8 mouse cellular contexts compared by ENCODE assay signal in the genomic region with DNA sequence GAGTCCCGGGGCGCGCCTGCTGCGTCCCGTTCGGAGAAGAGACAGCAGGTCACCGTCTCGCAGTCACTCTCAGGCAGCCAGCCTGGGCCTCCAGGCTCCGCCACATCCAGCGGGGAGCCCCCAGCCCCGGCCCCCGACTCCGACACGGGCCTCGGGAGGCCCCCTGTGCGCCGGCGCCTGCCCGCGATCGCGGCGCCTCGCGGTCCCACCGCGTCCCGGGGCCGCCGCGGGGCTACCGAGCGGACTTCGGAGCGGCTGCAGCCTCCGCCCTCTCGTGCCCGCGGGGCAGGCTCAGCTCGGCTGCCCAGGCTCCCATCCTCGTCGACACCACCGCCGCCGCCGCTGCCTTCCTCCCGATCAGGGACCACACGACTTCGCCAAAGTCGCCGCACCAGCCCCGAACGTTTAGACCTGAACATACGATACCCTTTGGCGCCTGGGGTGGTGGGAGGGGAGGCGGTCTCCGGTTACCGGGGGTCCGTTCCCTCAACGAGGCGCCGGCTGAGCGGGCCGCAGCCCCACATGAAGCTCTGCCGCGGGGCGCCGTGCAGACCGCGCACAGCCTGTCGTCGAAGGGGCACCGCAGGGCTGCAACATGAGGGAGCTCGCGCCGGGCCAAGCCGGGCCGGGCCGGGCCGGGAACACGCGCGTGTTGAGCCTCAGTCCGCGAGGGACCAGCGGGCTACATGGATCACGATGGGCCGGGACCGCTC. TPM values are rescaled to one million over a fixed set of nuclear protein-coding genes. Genes with fewer than 3 reads are reported as not detected.
DNase-seq lines count a peak whose midpoint lies in the region; ATAC-seq and TF ChIP-seq lines count a peak whose summit lies in the region.

No protein-coding gene starts in this region.

- 1% methylated on average over 72 of the region's 89 CpGs for WGBS in heart, postnatal 0 days
- WGBS in limb, embryonic 15.5 days = under 1% methylated on average over 69 of the region's 89 CpGs
- under 1% methylated on average over 86 of the region's 89 CpGs for WGBS in neural tube, embryonic 11.5 days

- DNase-seq in lung, adult 18-20 months = peak; percentile 22 to 30
- DNase-seq in lung, postnatal 36 days = no peak
- DNase-seq in embryo, embryonic 9.5 days (ENCODE audit: extremely low spot score) = peak; percentile 63
- DNase-seq in heart, postnatal 0 days (ENCODE audit: low spot score) = no peak
- peak; percentile 59 for DNase-seq in neural tube, embryonic 11.5 days (ENCODE audit: low spot score)
- no peak for DNase-seq in cerebellum, adult 8-10 months

- TF ChIP-seq EP300 in heart, postnatal 0 days (IDR thresholded peaks at IDR 0.05; ENCODE audit: low read depth) = no peak

- H3K9me3 ChIP-seq in heart, postnatal 0 days (replicated peaks; ENCODE audit: control insufficient read depth, low read length) = no peaks in the 10 kb centered on the region
- no peaks in the 10 kb centered on the region for H3K9me3 ChIP-seq in limb, embryonic 15.5 days
- H3K9me3 ChIP-seq in neural tube, embryonic 11.5 days (ENCODE audit: control insufficient read depth, low read length) = no peaks in the 10 kb centered on the region

- H3K4me3 ChIP-seq in heart, postnatal 0 days (ENCODE audit: low read depth, low read length) = peak overlapping the region; percentile 72
- peak overlapping the region; percentile 62 for H3K4me3 ChIP-seq in limb, embryonic 15.5 days
- H3K4me3 ChIP-seq in neural tube, embryonic 11.5 days (ENCODE audit: low read depth, low read length) = peak overlapping the region; percentile 85

- TF ChIP-seq CTCF in heart, postnatal 0 days (IDR thresholded peaks at IDR 0.05; ENCODE audit: low read depth) = no peak

- peak overlapping the region; percentile 91 for H3K27ac ChIP-seq in heart, postnatal 0 days (ENCODE audit: low read depth)
- peak overlapping the region; percentile 96 for H3K27ac ChIP-seq in limb, embryonic 15.5 days
- peak overlapping the region; percentile 94 for H3K27ac ChIP-seq in neural tube, embryonic 11.5 days (ENCODE audit: low read depth, low read length)

- no peaks in the 10 kb centered on the region for H3K36me3 ChIP-seq in heart, postnatal 0 days (replicated peaks; ENCODE audit: control insufficient read depth, insufficient read depth, low read length)
- no peaks in the 10 kb centered on the region for H3K36me3 ChIP-seq in limb, embryonic 15.5 days
- H3K36me3 ChIP-seq in neural tube, embryonic 11.5 days (ENCODE audit: control insufficient read depth, insufficient read depth, low read length) = no peaks in the 10 kb centered on the region

- peak overlapping the region; percentile 87 for H3K4me2 ChIP-seq in heart, postnatal 0 days (ENCODE audit: low read depth, low read length)
- peak overlapping the region; percentile 95 for H3K4me2 ChIP-seq in limb, embryonic 15.5 days
- H3K4me2 ChIP-seq in neural tube, embryonic 11.5 days (ENCODE audit: low read depth) = peak overlapping the region; percentile 95

- H3K4me1 ChIP-seq in heart, postnatal 0 days (ENCODE audit: control insufficient read depth, insufficient read depth) = peaks cover 19% of the 10 kb centered on the region; the same call in 1 of the 2 replicates
- peaks cover 49% of the 10 kb centered on the region for H3K4me1 ChIP-seq in limb, embryonic 15.5 days
- peaks cover 40% of the 10 kb centered on the region for H3K4me1 ChIP-seq in neural tube, embryonic 11.5 days (ENCODE audit: control insufficient read depth, insufficient read depth, low read length)

- ATAC-seq in heart, postnatal 0 days (ENCODE audit: insufficient read depth, low read depth) = no peak
- no peak for ATAC-seq in limb, embryonic 15.5 days (ENCODE audit: insufficient number of reproducible peaks, low FRiP score, low TSS enrichment, low read depth)
- ATAC-seq in neural tube, embryonic 11.5 days (ENCODE audit: insufficient read depth, low FRiP score, low TSS enrichment) = no peak
- no peak for ATAC-seq in monocyte, adult 5-6 weeks (replicated peaks; ENCODE audit: insufficient number of reproducible peaks, low FRiP score, low TSS enrichment, poor library complexity, severe bottlenecking)

- peak overlapping the region; percentile 88 for H3K9ac ChIP-seq in heart, postnatal 0 days (replicated peaks; ENCODE audit: low read depth, low read length)
- peak overlapping the region; percentile 95 for H3K9ac ChIP-seq in limb, embryonic 15.5 days
- H3K9ac ChIP-seq in neural tube, embryonic 11.5 days (ENCODE audit: low read length) = peak overlapping the region; percentile 93

- no peaks in the 10 kb centered on the region for H3K27me3 ChIP-seq in heart, postnatal 0 days (ENCODE audit: control insufficient read depth, insufficient read depth, low read length)
- no peaks in the 10 kb centered on the region for H3K27me3 ChIP-seq in limb, embryonic 15.5 days
- 0 out of 2 replicates have a peak, but pooled peaks cover 2% of the 10 kb centered on the region for H3K27me3 ChIP-seq in neural tube, embryonic 11.5 days (ENCODE audit: control insufficient read depth, insufficient read depth, low read length)

RNA-seq across cellular contexts. Expression of a gene that starts 1.1 kb away (rescaled TPM):
- total RNA-seq in heart, postnatal 0 days (2014; rRNA removed; ENCODE audit: low replicate concordance) = 68.4 and 93.1 TPM in 2 replicates
- polyA plus RNA-seq in heart, postnatal 0 days (2015; fragmentation: Nextera tagmentation; extraction: Ambion mirVana) = 5.6 and 6.7 TPM in 2 replicates
- polyA plus RNA-seq in limb, embryonic 15.5 days (2015; fragmentation: Nextera tagmentation; extraction: Ambion mirVana) = 7.1 and 9.4 TPM in 2 replicates
- 6.8 and 7.7 TPM in 2 replicates for polyA plus RNA-seq in neural tube, embryonic 11.5 days (2014; fragmentation: Nextera tagmentation; extraction: Ambion mirVana)
- total RNA-seq in monocyte, adult 5-6 weeks (2017) = 0.43 to 2.4 TPM (median 0.86 TPM) in 3 replicates

Comparison
In these comparisons a context has a peak if more than half of its experiments do, and no peak if none do; other contexts are left out.
1. DNase-seq: peak in lung, adult 18-20 months (2 of 2), embryo, embryonic 9.5 days (single experiment) and neural tube, embryonic 11.5 days (single experiment); none in lung, postnatal 36 days (single experiment), heart, postnatal 0 days (single experiment) and cerebellum, adult 8-10 months (single experiment).
2. Peak in every context shown above with its lines, with median percentiles within 50 percentile points of each other: H3K27ac ChIP-seq, H3K4me2 ChIP-seq, H3K4me3 ChIP-seq and H3K9ac ChIP-seq.